Mouse (Mus musculus): ENCODE measurements around the gene Mrpl10.

- no peak for TF ChIP-seq CTCF (IDR thresholded peaks at IDR 0.05; ENCODE audit: low read depth, low read length)
- no peak for TF ChIP-seq POLR2A (IDR thresholded peaks at IDR 0.05; ENCODE audit: borderline replicate concordance, low read depth, low read length)
These were observed 25.4 kb downstream of the Mrpl10 start for GRCm38 (mm10) chr11:97066656-97067360.
